Mouse (Mus musculus): ENCODE measurements around the gene Ngf. TPM values are rescaled to one million over a fixed set of nuclear protein-coding genes. Genes with fewer than 3 reads are reported as not detected.

Ngf gene
- polyA plus RNA-seq, 1 experiment, result not detected

DNA sequence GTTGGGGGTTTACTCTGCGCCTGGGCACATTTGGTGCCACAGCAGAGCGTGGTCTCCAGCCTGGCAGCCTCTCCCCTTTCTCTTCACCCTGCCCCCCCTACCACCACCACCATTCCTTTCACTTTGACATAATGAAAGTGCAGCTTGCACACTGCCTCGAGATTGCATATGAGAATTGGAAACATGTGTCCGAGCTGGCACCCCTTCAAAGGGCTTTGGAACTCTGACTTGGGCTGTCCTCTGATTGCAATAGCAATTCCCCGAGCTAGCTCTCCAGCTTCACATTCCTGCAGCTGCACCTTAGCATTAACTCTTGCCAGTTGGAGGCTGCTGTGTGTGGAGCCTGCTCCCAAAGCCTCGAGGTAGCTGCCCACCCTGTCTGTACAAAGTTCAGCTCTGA is 56.8 kb downstream of the Ngf start:
- Histone ChIP-seq H3K27me3 (replicated peaks) (no peaks in the 10 kb centered on the region), H3K9me3 (peaks cover 3% of the 10 kb centered on the region; the same call in 1 of the 2 replicates), H3K4me1 (no peaks in the 10 kb centered on the region), H3K4me3 (replicated peaks) (no peak overlapping the region), H3K36me3 (replicated peaks; ENCODE audit: low read length) (no peaks in the 10 kb centered on the region)
- TF ChIP-seq FLI1 (IDR thresholded peaks at IDR 0.05; ENCODE audit: low read length) (no peak), GATA1 (IDR thresholded peaks at IDR 0.05; ENCODE audit: borderline replicate concordance, low read length) (no peak)

DNA sequence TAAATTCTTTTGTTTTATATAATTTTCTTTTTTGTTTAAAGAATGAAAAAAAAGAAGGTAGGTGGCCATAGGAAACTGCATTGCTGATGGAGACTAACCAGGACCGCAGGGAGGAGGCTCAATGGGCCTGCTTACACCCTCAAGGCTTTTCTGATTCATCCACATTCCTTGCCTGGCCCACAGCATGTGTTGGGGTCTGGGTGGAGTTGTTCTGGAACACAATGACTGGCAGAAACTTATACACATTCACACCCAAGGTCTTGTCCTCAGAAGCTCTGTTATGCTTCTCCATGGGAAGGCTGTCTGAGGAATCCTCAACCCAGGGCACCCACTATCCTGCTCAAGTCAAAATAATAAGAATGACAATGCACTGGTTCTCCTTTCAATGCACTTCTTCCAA is 65.0 kb downstream of the Ngf start:
- TF ChIP-seq GATA1 (IDR thresholded peaks at IDR 0.05; ENCODE audit: borderline replicate concordance, low read length) (no peak), FLI1 (IDR thresholded peaks at IDR 0.05; ENCODE audit: low read length) (no peak)
- H3K9me3 ChIP-seq, result no peaks in the 10 kb centered on the region
- H3K36me3 ChIP-seq (replicated peaks; ENCODE audit: low read length), result no peaks in the 10 kb centered on the region

GRCm38 (mm10) chr3:102543646-102544045 is 73.9 kb downstream of the Ngf start:
- Histone ChIP-seq H3K27me3 (replicated peaks) (no peaks in the 10 kb centered on the region), H3K9me3 (peaks cover 14% of the 10 kb centered on the region; the same call in 1 of the 2 replicates), H3K4me1 (no peaks in the 10 kb centered on the region), H3K36me3 (replicated peaks; ENCODE audit: low read length) (no peaks in the 10 kb centered on the region), H3K4me3 (replicated peaks) (no peak overlapping the region)
- TF ChIP-seq FLI1 (IDR thresholded peaks at IDR 0.05; ENCODE audit: low read length) (no peak), GATA1 (IDR thresholded peaks at IDR 0.05; ENCODE audit: borderline replicate concordance, low read length) (no peak)

More for the DNA sequence above, 65.0 kb downstream of the Ngf start:
- no peak overlapping the region for H3K4me3 ChIP-seq (replicated peaks)
- no peaks in the 10 kb centered on the region for H3K27me3 ChIP-seq (replicated peaks)
- no peaks in the 10 kb centered on the region for H3K4me1 ChIP-seq

DNA sequence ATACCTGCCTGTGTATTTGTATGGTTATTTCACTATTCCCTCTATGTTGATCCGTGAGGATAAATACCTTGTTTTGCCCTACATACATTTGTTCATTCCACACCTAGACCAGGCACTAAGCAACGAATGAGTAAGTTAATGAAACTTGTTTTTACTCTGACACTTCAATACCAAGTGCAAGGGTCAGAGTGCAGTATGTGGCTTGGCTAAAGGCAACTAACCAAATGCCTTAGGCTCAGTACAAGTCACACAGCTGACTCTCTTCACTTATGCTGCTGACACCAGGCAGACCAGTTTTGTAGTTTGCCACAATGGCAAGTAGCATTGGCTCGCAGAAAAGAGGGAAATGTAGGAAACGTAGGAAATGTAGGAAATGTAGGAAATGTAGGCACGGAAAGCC is 77.8 kb downstream of the Ngf start:
- no peaks in the 10 kb centered on the region for H3K27me3 ChIP-seq (replicated peaks)
- no peak overlapping the region for H3K4me3 ChIP-seq (replicated peaks)
- no peaks in the 10 kb centered on the region for H3K36me3 ChIP-seq (replicated peaks; ENCODE audit: low read length)
- H3K4me1 ChIP-seq, result no peaks in the 10 kb centered on the region
- peaks cover 10% of the 10 kb centered on the region; the same call in 1 of the 2 replicates for H3K9me3 ChIP-seq
- TF ChIP-seq GATA1 (IDR thresholded peaks at IDR 0.05; ENCODE audit: borderline replicate concordance, low read length) (no peak), FLI1 (IDR thresholded peaks at IDR 0.05; ENCODE audit: low read length) (no peak)

DNA sequence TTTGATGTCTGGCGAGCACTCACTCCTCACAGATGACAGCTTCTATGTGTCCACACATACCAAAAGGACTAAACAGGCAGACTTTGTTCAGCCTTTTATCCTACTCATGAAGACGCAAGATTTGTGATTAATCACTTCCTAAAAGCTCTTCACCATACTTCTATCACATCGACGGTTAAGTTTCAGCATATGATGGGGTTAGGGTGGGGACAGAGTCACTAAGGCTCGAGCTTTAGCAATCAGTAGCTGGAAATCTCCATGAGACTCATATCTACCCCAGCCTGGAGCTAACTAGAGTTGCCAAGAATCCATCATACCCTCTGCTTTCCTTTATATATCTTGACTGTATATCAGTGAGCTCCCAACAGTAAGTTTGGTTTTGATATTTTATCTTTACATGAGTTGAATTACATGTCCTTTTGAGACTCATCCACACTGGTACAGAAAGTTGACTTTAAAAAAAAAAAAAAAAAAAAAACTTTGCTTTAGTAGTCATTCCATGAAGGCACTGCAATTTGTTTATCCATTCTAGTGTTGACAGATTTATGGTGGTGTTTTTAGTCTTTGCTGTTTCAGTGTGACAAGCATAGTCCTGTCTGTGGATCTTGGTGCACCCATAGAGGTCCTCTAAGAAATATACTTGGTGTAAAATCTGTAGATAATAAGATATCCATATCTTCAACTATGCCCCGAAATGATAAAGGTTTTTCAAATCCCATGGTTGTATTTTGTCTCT is 84.4 kb downstream of the Ngf start:
- H3K4me3 ChIP-seq (replicated peaks), result no peak overlapping the region
- no peaks in the 10 kb centered on the region for H3K36me3 ChIP-seq (replicated peaks; ENCODE audit: low read length)
- H3K4me1 ChIP-seq, result no peaks in the 10 kb centered on the region
- H3K9me3 ChIP-seq, result no peaks in the 10 kb centered on the region
- no peaks in the 10 kb centered on the region for H3K27me3 ChIP-seq (replicated peaks)
- no peak for TF ChIP-seq FLI1 (IDR thresholded peaks at IDR 0.05; ENCODE audit: low read length)
- TF ChIP-seq GATA1 (IDR thresholded peaks at IDR 0.05; ENCODE audit: borderline replicate concordance, low read length), result no peak

DNA sequence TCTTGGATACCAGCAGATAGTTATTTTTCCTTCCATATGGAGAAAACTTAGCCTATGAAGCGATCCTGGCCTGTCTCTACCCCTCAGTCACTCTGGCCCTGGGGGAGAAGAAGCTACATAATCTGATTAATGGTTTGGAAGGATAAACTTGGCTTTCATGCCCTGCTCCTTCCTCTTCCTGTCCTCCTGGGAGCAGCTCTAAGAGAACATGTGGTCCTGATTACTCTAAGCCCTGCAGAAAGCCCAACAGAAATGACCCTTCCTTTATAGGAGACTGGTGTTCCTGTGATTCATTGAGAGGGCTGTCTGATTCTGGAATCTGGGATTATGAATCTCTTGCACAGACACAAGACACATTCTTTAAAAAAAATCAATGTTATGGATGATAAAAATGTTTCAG is 86.4 kb downstream of the Ngf start:
- no peaks in the 10 kb centered on the region for H3K4me1 ChIP-seq
- no peaks in the 10 kb centered on the region for H3K36me3 ChIP-seq (replicated peaks; ENCODE audit: low read length)
- no peak for TF ChIP-seq GATA1 (IDR thresholded peaks at IDR 0.05; ENCODE audit: borderline replicate concordance, low read length)
- no peak for TF ChIP-seq FLI1 (IDR thresholded peaks at IDR 0.05; ENCODE audit: low read length)
- no peak overlapping the region for H3K4me3 ChIP-seq (replicated peaks)
- no peaks in the 10 kb centered on the region for H3K27me3 ChIP-seq (replicated peaks)
- H3K9me3 ChIP-seq, result no peaks in the 10 kb centered on the region

DNA sequence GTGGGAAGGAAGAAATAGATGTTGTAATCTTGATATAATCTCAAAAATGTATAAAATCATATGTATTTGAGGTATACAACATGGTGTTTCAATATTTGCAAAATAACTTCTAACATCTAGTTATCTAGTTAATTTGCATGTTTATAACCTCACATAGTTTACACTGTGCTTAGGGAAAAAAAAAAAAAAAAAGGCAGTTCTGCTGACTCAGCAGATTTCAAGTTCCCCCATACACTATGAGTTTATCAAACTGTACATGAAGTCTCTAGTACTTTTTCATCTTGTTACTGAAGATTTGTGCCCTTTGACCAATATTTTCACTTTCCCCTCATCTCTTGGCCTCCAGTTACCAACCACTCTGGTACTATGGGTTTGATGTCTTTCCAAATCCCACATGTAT is 86.9 kb downstream of the Ngf start:
- Histone ChIP-seq H3K27me3 (replicated peaks) (no peaks in the 10 kb centered on the region), H3K4me1 (no peaks in the 10 kb centered on the region), H3K9me3 (0 out of 2 replicates have a peak, but pooled peaks cover 1% of the 10 kb centered on the region), H3K4me3 (replicated peaks) (no peak overlapping the region), H3K36me3 (replicated peaks; ENCODE audit: low read length) (no peaks in the 10 kb centered on the region)
- TF ChIP-seq GATA1 (IDR thresholded peaks at IDR 0.05; ENCODE audit: borderline replicate concordance, low read length), result no peak
- TF ChIP-seq FLI1 (IDR thresholded peaks at IDR 0.05; ENCODE audit: low read length), result no peak

Data from megakaryocyte, embryonic 14.5 days (primary cell).